Mouse (Mus musculus): Measurements from ENCODE around the gene Slc16a9. TPM values are rescaled to one million over a fixed set of nuclear protein-coding genes. Genes with fewer than 3 reads are reported as not detected.

Gene Slc16a9
- polyA plus RNA-seq (2014; fragmentation: Nextera tagmentation; extraction: Ambion mirVana), result 3.8 and 4.0 TPM in 2 replicates

DNA sequence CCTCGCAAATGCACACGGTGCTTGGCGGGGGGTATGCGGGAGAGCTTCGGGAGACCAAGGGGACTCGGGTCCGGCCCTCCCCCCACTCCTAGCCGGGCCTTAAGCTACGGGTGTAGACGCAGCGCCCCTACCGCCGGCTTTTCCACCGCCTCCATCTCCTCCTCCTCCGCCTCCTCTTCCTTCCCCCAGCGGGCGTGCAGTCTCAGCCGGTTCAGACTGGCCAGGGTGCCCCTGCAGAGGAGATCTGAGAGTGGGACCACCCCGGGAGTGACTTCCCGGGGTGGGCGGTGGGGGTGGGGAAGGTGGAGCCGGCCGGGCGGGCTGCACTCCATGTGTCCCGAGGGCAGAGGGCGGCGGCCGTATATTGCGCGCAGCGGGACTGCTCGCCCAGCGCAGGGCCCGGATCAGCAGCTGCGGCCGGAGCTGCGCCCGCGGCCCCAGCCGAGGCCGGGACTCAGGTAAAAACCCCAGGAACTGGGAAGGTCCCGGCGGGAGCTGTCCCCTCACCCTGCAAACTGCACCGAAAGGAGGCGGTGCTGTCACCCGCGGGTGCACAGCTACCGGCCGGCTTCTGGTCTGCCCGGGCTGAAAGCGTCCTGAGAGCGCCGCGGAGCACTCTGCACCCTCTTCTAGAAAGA lies at the start of gene Slc16a9:
Gene Slc16a9, plus strand, starts transcription at position 180 of the 638 bp plus-strand sequence.
- H3K4me3 ChIP-seq (ENCODE audit: low read length), result peak within 1 kb of the TSS; percentile 57
- H3K4me1 ChIP-seq (ENCODE audit: control insufficient read depth, insufficient read depth, low read length), result peaks cover 12% of the 10 kb centered on the region; the same call in 1 of the 2 replicates
- H3K27me3 ChIP-seq (ENCODE audit: control insufficient read depth, insufficient read depth, low read length), result peaks cover 5% of the 10 kb centered on the region
- ATAC-seq (ENCODE audit: low FRiP score, low TSS enrichment), result peak; percentile 92
- under 1% methylated on average over 54 of the region's 54 CpGs for WGBS
- no peaks in the 10 kb centered on the region for H3K36me3 ChIP-seq (ENCODE audit: control insufficient read depth, insufficient read depth, low read length)
- no peak within 1 kb of the TSS; the same call in 1 of the 2 replicates for H3K27ac ChIP-seq (ENCODE audit: low read depth, low read length)
- no peaks in the 10 kb centered on the region for H3K9me3 ChIP-seq (ENCODE audit: control insufficient read depth, low read length)
- peak within 1 kb of the TSS; percentile 59 for H3K9ac ChIP-seq (ENCODE audit: low read depth, low read length)
- H3K4me2 ChIP-seq (replicated peaks; ENCODE audit: low read depth, low read length), result peak within 1 kb of the TSS; percentile 69

DNA sequence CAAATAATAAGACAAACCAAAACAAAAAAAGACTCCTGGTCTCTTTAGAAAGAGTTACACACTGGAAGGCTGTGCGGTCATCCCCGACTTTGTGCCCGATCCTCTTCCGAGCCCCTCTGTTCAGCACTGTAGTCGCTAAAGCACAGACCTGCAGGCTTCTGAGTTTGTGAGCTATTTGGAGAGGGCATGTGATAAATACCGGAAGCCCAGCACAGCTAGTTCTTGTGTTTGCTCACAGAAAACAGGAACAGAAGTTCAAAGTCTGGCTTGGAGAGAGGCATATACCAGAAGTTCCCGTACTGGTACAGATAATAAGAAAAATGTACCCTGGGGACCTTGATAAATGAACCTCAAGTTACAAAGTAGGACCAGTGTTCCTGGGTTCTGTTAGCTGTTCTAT lies 49.6 kb upstream of the Slc16a9 start:
- 71% methylated on average over 7 of the region's 7 CpGs for WGBS
- Histone ChIP-seq H3K36me3 (ENCODE audit: control insufficient read depth, insufficient read depth, low read length) (peaks cover 19% of the 10 kb centered on the region), H3K4me3 (ENCODE audit: low read length) (no peak overlapping the region), H3K27ac (ENCODE audit: low read depth, low read length) (no peak overlapping the region), H3K4me1 (ENCODE audit: control insufficient read depth, insufficient read depth, low read length) (0 out of 2 replicates have a peak, but pooled peaks cover 3% of the 10 kb centered on the region), H3K9ac (ENCODE audit: low read depth, low read length) (no peak overlapping the region), H3K9me3 (ENCODE audit: control insufficient read depth, low read length) (no peaks in the 10 kb centered on the region), H3K27me3 (ENCODE audit: control insufficient read depth, insufficient read depth, low read length) (no peaks in the 10 kb centered on the region), H3K4me2 (replicated peaks; ENCODE audit: low read depth, low read length) (no peak overlapping the region)
- no peak for ATAC-seq (ENCODE audit: low FRiP score, low TSS enrichment)

GRCm38 (mm10) chr10:70195786-70196185 lies 49.1 kb upstream of the Slc16a9 start:
- Histone ChIP-seq H3K4me2 (replicated peaks; ENCODE audit: low read depth, low read length) (no peak overlapping the region), H3K4me3 (ENCODE audit: low read length) (no peak overlapping the region), H3K9ac (ENCODE audit: low read depth, low read length) (no peak overlapping the region), H3K9me3 (ENCODE audit: control insufficient read depth, low read length) (no peaks in the 10 kb centered on the region), H3K27me3 (ENCODE audit: control insufficient read depth, insufficient read depth, low read length) (no peaks in the 10 kb centered on the region), H3K36me3 (ENCODE audit: control insufficient read depth, insufficient read depth, low read length) (peaks cover 15% of the 10 kb centered on the region), H3K27ac (ENCODE audit: low read depth, low read length) (no peak overlapping the region), H3K4me1 (ENCODE audit: control insufficient read depth, insufficient read depth, low read length) (0 out of 2 replicates have a peak, but pooled peaks cover 3% of the 10 kb centered on the region)
- WGBS, result 54% methylated on average over 7 of the region's 7 CpGs
- ATAC-seq (ENCODE audit: low FRiP score, low TSS enrichment), result peak; percentile 56; the same call in 1 of the 2 replicates

- Histone ChIP-seq H3K27me3 (ENCODE audit: control insufficient read depth, insufficient read depth, low read length) (no peaks in the 10 kb centered on the region), H3K9ac (ENCODE audit: low read depth, low read length) (no peak overlapping the region), H3K9me3 (ENCODE audit: control insufficient read depth, low read length) (peaks cover 3% of the 10 kb centered on the region), H3K36me3 (ENCODE audit: control insufficient read depth, insufficient read depth, low read length) (peaks cover 6% of the 10 kb centered on the region; the same call in 1 of the 2 replicates), H3K4me2 (replicated peaks; ENCODE audit: low read depth, low read length) (no peak overlapping the region), H3K27ac (ENCODE audit: low read depth, low read length) (no peak overlapping the region), H3K4me3 (ENCODE audit: low read length) (no peak overlapping the region), H3K4me1 (ENCODE audit: control insufficient read depth, insufficient read depth, low read length) (0 out of 2 replicates have a peak, but pooled peaks cover 3% of the 10 kb centered on the region)
- ATAC-seq (ENCODE audit: low FRiP score, low TSS enrichment), result no peak
- WGBS, result 67% methylated on average over 6 of the region's 6 CpGs
These were observed 48.2 kb upstream of the Slc16a9 start for GRCm38 (mm10) chr10:70196666-70197065.

GRCm38 (mm10) chr10:70197601-70198000 lies 47.3 kb upstream of the Slc16a9 start:
- no peak overlapping the region for H3K4me3 ChIP-seq (ENCODE audit: low read length)
- no peaks in the 10 kb centered on the region for H3K27me3 ChIP-seq (ENCODE audit: control insufficient read depth, insufficient read depth, low read length)
- H3K9ac ChIP-seq (ENCODE audit: low read depth, low read length), result no peak overlapping the region
- no peak overlapping the region for H3K4me2 ChIP-seq (replicated peaks; ENCODE audit: low read depth, low read length)
- H3K36me3 ChIP-seq (ENCODE audit: control insufficient read depth, insufficient read depth, low read length), result peaks cover 4% of the 10 kb centered on the region; the same call in 1 of the 2 replicates
- whole genome bisulfite sequencing, result 94% methylated on average over 2 of the region's 2 CpGs
- peaks cover 6% of the 10 kb centered on the region for H3K9me3 ChIP-seq (ENCODE audit: control insufficient read depth, low read length)
- no peak overlapping the region for H3K27ac ChIP-seq (ENCODE audit: low read depth, low read length)
- no peak for ATAC-seq (ENCODE audit: low FRiP score, low TSS enrichment)
- 0 out of 2 replicates have a peak, but pooled peaks cover 3% of the 10 kb centered on the region for H3K4me1 ChIP-seq (ENCODE audit: control insufficient read depth, insufficient read depth, low read length)

DNA sequence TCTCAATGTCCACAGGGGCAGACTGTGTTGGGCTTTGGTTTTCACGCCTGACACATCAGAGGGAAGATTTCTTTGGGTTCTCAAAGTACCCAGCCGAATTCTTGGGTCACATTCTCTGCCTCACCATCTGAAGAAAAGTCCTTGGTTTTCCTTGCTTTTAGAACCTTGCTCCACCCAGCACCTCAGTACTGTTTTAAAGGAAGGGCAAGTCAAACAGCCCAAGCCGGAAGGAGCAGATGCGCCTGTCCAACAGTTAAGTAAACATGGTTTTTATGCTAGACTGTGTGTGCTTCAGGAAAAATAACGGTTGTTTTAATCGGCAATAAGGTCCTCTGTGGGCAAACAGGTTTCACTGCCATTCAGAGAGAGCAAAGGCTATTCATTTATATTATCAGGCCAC lies 46.9 kb upstream of the Slc16a9 start:
- no peaks in the 10 kb centered on the region for H3K27me3 ChIP-seq (ENCODE audit: control insufficient read depth, insufficient read depth, low read length)
- no peak overlapping the region for H3K9ac ChIP-seq (ENCODE audit: low read depth, low read length)
- no peak for ATAC-seq (ENCODE audit: low FRiP score, low TSS enrichment)
- 0 out of 2 replicates have a peak, but pooled peaks cover 3% of the 10 kb centered on the region for H3K4me1 ChIP-seq (ENCODE audit: control insufficient read depth, insufficient read depth, low read length)
- WGBS, result 64% methylated on average over 6 of the region's 6 CpGs
- H3K36me3 ChIP-seq (ENCODE audit: control insufficient read depth, insufficient read depth, low read length), result peaks cover 4% of the 10 kb centered on the region; the same call in 1 of the 2 replicates
- no peak overlapping the region for H3K4me3 ChIP-seq (ENCODE audit: low read length)
- H3K9me3 ChIP-seq (ENCODE audit: control insufficient read depth, low read length), result peaks cover 6% of the 10 kb centered on the region
- no peak overlapping the region for H3K27ac ChIP-seq (ENCODE audit: low read depth, low read length)
- no peak overlapping the region for H3K4me2 ChIP-seq (replicated peaks; ENCODE audit: low read depth, low read length)

DNA sequence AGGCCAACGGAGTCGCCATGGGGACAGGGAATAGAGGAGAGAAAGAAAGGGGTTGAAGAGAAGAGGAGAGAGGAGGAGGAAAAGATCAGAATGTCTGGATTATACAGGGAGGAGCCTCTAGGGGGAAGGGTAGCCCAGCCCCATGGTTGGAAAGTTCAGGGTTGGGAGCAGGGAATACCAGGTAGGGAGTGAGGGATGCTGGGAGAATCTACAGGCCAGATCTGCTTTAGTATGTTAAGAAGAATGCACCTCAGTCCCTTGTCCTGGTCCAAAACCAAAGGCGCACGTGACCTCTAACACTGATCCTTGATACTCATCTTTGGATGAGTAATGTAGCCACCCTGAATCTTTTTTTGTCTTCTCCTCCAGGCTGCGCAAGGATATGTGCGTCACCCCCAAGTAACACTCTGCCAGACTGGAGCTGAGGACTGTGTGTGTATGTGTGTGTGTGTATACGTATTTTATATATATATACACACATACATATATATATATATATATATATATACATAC lies 45.9 kb upstream of the Slc16a9 start:
- ATAC-seq (ENCODE audit: low FRiP score, low TSS enrichment), result no peak

DNA sequence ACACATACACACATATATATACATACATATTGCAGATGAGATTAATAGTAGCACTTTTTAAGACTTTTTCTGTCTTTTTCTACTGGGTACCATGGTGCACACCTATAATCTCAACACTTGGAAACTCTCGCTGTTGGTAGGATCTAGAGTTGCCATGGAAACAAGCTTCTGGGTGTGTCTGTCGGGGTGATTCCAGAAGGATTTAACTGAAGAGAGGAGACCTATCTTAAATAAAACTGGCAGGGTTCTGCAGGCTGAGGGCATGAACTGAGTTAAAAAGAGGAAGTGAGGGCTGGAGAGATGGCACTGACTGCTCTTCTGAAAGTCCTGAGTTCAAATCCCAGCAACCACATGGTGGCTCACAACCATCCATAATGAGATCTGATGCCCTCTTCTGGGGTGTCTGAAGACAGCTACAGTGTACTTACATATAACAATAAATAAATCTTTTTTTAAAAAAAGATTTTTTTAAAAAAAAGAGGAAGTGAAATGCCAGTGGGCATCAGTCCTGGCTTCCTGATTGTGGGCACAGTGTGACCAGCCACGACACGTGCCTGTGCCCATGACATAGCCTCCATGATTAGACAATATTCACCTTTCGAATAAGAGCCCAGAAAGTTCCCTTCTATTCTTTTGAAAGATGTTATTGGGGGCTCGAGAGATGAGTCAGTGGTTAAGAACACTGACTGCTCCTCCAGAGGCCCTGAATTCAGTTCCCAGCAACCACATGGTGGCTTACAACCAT lies 45.3 kb upstream of the Slc16a9 start:
- WGBS, result 90% methylated on average over 6 of the region's 6 CpGs
- no peak overlapping the region for H3K4me3 ChIP-seq (ENCODE audit: low read length)

More for the DNA sequence above, 45.9 kb upstream of the Slc16a9 start:
- Histone ChIP-seq H3K9me3 (ENCODE audit: control insufficient read depth, low read length) (peaks cover 6% of the 10 kb centered on the region), H3K4me3 (ENCODE audit: low read length) (no peak overlapping the region), H3K4me1 (ENCODE audit: control insufficient read depth, insufficient read depth, low read length) (peaks cover 3% of the 10 kb centered on the region; the same call in 1 of the 2 replicates), H3K9ac (ENCODE audit: low read depth, low read length) (no peak overlapping the region), H3K36me3 (ENCODE audit: control insufficient read depth, insufficient read depth, low read length) (no peaks in the 10 kb centered on the region), H3K27ac (ENCODE audit: low read depth, low read length) (no peak overlapping the region), H3K27me3 (ENCODE audit: control insufficient read depth, insufficient read depth, low read length) (no peaks in the 10 kb centered on the region), H3K4me2 (replicated peaks; ENCODE audit: low read depth, low read length) (no peak overlapping the region)
- 93% methylated on average over 7 of the region's 7 CpGs for WGBS

More for the DNA sequence above, 45.3 kb upstream of the Slc16a9 start:
- Histone ChIP-seq H3K9ac (ENCODE audit: low read depth, low read length) (no peak overlapping the region), H3K9me3 (ENCODE audit: control insufficient read depth, low read length) (peaks cover 6% of the 10 kb centered on the region), H3K27ac (ENCODE audit: low read depth, low read length) (no peak overlapping the region), H3K27me3 (ENCODE audit: control insufficient read depth, insufficient read depth, low read length) (no peaks in the 10 kb centered on the region), H3K4me2 (replicated peaks; ENCODE audit: low read depth, low read length) (no peak overlapping the region), H3K4me1 (ENCODE audit: control insufficient read depth, insufficient read depth, low read length) (peaks cover 8% of the 10 kb centered on the region; the same call in 1 of the 2 replicates), H3K36me3 (ENCODE audit: control insufficient read depth, insufficient read depth, low read length) (no peaks in the 10 kb centered on the region)
- ATAC-seq (ENCODE audit: low FRiP score, low TSS enrichment), result no peak

All from kidney, embryonic 14.5 days (tissue).